Mouse (Mus musculus): ENCODE data around the gene Agtr2.
"Not testable (repeated sequence)": the region's sequence is repeated elsewhere in the genome, so short reads cannot be mapped to it uniquely, and the experiment has no call there.

Gene Agtr2

DNA sequence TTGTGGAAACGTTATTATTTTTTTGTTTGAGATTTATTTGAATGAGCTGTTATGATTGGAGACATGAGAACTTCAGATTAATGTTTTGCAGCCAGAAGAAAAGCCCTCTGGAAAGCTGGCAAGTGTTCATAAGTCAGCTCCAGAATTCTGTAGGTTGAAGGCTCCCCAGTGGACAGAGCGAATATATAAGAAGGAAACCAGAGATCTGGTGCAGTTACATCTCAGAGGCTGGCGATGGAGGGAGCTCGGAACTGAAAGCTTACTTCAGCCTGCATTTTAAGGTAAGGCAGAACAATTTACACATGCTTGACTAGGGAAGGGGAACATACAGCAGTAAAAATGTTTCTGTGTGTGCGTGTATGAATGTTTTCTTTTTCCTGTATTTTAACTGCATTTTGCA lies at the start of gene Agtr2:
Gene Agtr2 (plus strand): TSS at position 131 of the 400 bp plus-strand sequence.
- no peak for DNase-seq

DNA sequence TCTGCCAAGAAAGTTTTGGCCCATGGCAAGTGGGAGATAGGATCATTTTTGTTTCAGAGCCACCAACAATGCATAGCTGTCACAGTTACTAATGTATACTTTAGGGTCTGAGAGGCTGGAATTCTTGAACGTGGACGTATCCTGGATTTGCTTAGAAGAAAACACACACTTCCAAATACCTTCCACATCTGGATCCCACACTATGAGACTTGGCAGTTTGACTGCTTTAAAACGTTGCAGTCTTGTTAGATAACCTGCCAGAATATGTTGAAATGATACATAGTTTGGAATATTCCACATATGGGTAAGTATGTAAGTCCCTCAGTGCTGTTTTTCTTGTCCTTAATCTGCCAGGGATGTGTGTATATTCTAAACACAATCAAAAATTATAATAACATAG lies 31.8 kb upstream of the Agtr2 start:
- DNase-seq: no peak

DNA sequence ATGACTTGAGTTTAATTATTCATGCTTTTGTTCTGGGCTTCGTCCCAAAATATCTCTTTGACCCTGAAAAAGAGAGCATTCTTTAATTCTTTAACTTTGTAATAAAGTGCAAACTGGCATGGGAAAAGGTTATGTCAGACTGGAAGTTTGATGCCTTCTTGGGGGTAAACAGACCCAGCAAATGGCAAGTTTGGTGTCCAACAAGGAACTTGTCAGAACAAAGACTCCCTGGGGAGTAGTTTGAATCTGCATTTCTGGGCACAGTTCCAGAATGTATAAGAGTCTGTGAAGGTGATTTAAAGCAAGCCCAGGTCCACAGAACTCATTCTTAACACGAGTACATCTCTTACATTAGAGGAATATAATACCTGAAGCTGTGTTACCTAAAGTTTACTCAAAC lies 3.8 kb downstream of the Agtr2 start:
- DNase-seq: no peak

DNA sequence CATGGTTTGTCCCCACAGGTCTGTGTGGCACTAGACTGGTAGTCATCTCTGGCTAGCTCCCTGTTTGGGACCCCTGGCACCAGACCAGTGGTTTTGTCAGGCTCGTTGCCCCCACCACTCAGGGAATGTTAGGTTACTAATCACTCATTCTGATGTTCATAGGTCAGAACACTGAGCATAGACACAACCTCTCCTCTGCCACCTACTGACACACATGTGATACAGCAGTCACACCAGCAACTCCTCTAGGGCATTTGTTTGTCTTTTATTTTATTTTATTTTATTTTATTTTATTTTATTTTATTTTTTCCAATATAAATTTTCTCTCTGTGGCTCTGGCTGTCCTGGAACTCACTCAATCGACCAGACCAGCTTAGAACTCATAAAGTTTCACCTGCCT lies 15.9 kb downstream of the Agtr2 start:
- DNase-seq: no peak

DNA sequence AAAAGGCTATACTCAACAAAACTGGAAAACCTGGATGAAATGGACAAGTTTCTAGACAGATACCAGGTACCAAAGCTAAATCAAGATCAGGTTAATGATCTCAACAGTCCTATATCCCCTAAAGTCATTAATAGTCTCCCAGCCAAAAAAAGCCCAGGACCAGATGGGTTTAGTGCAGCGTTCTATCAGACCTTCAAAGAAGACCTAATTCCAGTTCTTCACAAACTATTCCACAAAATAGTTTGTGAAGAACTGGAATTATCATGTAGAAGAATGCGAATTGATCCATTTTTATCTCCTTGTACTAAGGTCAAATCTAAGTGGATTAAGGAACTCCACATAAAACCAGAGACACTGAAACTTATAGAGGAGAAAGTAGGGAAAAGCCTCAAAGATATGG lies 23.0 kb downstream of the Agtr2 start:
- DNase-seq: not testable (repeated sequence)

DNA sequence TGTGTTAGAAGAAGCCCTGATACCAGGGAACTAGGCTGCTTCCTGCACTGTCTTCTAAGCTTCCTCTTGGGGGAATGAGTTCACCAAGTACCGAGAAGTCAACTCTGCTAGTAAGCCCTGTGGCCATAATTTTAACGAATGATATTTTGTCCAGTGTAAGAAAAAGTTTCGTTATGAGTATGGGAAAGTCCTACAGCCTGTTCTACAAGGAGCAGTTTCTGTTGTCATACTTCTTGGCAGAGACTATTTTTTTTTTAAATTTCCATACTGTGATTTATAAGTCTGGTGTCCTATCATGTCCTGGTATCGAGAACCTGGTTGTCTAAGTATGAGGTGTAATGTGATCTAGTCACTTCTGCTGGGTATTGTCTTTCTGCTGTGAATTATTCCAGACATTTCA lies 38.2 kb downstream of the Agtr2 start:
- no peak for DNase-seq
